In genomic region chr12:84077371-84077990, GRCm38 (mm10) we compare ENCODE assay signal across 28 mouse cellular contexts. TPM values are rescaled to one million over a fixed set of nuclear protein-coding genes. Genes with fewer than 3 reads are reported as not detected.
"Had no signal": no experiment of that assay in that cellular context is flagged by ENCODE, and none has a peak within 500 bp of the region (broad histone marks: within the 10 kb centered on the region; RNA-seq: fewer than 3 reads in every experiment).

No protein-coding gene starts in this region.

- H3K4me3 ChIP-seq: left cerebral cortex, adult 2 months; liver, embryonic 13.5 days; lung, embryonic 15.5 days; midbrain, embryonic 10.5 days; midbrain, embryonic 13.5 days; myocyte; neural tube, embryonic 13.5 days had no signal

- ATAC-seq: intestine, postnatal 0 days; midbrain, embryonic 13.5 days; midbrain, embryonic 16.5 days had no signal

- DNase-seq: kidney, adult 2 months; kidney, postnatal 25 days; layer of hippocampus, postnatal 36 days; liver, embryonic 13.5 days; lung, adult 18-20 months; lung, postnatal 10 days; lung, postnatal 36 days; retina, postnatal 1 day; thymus, adult 2 months; thymus, postnatal 14 days; thymus, postnatal 4 days had no signal

- H3K9ac ChIP-seq: liver, embryonic 13.5 days; lung, embryonic 15.5 days; midbrain, embryonic 13.5 days; neural tube, embryonic 13.5 days had no signal

- H3K4me2 ChIP-seq: liver, embryonic 13.5 days; lung, embryonic 15.5 days; midbrain, embryonic 13.5 days; neural tube, embryonic 13.5 days had no signal

- H3K27me3 ChIP-seq: lung, embryonic 15.5 days; neural tube, embryonic 13.5 days had no signal

- H3K4me1 ChIP-seq: liver, embryonic 13.5 days; lung, embryonic 15.5 days; midbrain, embryonic 10.5 days; midbrain, embryonic 13.5 days; neural tube, embryonic 13.5 days had no signal

- H3K27ac ChIP-seq: kidney, postnatal 0 days; left cerebral cortex, adult 2 months; liver, embryonic 13.5 days; lung, embryonic 15.5 days; midbrain, embryonic 10.5 days; midbrain, embryonic 13.5 days; neural tube, embryonic 13.5 days; stomach, postnatal 0 days had no signal

- H3K9me3 ChIP-seq: liver, embryonic 13.5 days; lung, embryonic 15.5 days; midbrain, embryonic 10.5 days; midbrain, embryonic 13.5 days; neural tube, embryonic 13.5 days had no signal

- H3K36me3 ChIP-seq: liver, embryonic 13.5 days; lung, embryonic 15.5 days; midbrain, embryonic 10.5 days; midbrain, embryonic 13.5 days; neural tube, embryonic 13.5 days had no signal

RNA-seq across cellular contexts. Expression of gene Acot5, which starts 8.4 kb away (rescaled TPM):
- polyA plus RNA-seq: kidney, embryonic 14.5 days; kidney, postnatal 0 days; limb, embryonic 11.5 days; liver, embryonic 13.5 days; lung, embryonic 15.5 days; midbrain, embryonic 10.5 days; midbrain, embryonic 13.5 days; myocyte; small intestine, adult 2 months; spleen, adult 2 months; stomach, embryonic 14.5 days had no signal

RNA-seq across cellular contexts. Expression of gene Acot3, which starts 25.5 kb away (rescaled TPM):
- polyA plus RNA-seq: large intestine, adult 2 months; myocyte; small intestine, adult 2 months; spleen, adult 2 months; thymus, adult 2 months had no signal

RNA-seq across cellular contexts. Expression of gene Gm49366, which starts 38.7 kb away (rescaled TPM):
- polyA plus RNA-seq: intestine, postnatal 0 days; kidney, adult 2 months; kidney, embryonic 14.5 days; kidney, postnatal 0 days; large intestine, adult 2 months; limb, embryonic 11.5 days; limb, embryonic 14.5 days; lung, embryonic 15.5 days; midbrain, embryonic 10.5 days; midbrain, embryonic 13.5 days; midbrain, embryonic 16.5 days; myocyte; neural tube, embryonic 13.5 days; small intestine, adult 2 months; spleen, adult 2 months; stomach, embryonic 14.5 days; stomach, postnatal 0 days; thymus, adult 2 months had no signal
